Mouse (Mus musculus) heart, adult 8-10 months (tissue): Measurements from ENCODE around the gene Rasgef1b. TPM values are rescaled to one million over a fixed set of nuclear protein-coding genes. Genes with fewer than 3 reads are reported as not detected.

Experiments
- DNase-seq: peaks from one replicate; pipeline ENCODE4 v3.0.0; 2022; ENCODE audit warnings: low spot score
- total RNA-seq, 4 experiments: library from RNA; stranded (reverse); gene quantifications; 2 replicates each; pipeline ENCODE4 v1.2.4; 2022

Rasgef1b gene
- total RNA-seq, 4 experiments from 2014 or later = 6.4 to 12.0 (median 9.1) TPM

- DNase-seq = no peak
These were observed 325.5 kb downstream of the Rasgef1b start for GRCm38 (mm10) chr5:99403325-99403724.

- DNase-seq = no peak
These were observed 326.1 kb downstream of the Rasgef1b start for GRCm38 (mm10) chr5:99402784-99403183.

GRCm38 (mm10) chr5:99402297-99402696 is 326.6 kb downstream of the Rasgef1b start:
- no peak for DNase-seq

GRCm38 (mm10) chr5:99399855-99400626 is 328.8 kb downstream of the Rasgef1b start:
- DNase-seq = no peak

- no peak for DNase-seq
These were observed 330.3 kb downstream of the Rasgef1b start for GRCm38 (mm10) chr5:99398472-99399070.

- DNase-seq = no peak
These were observed 334.3 kb downstream of the Rasgef1b start for GRCm38 (mm10) chr5:99394578-99394977.

GRCm38 (mm10) chr5:99391525-99391924 is 337.3 kb downstream of the Rasgef1b start:
- no peak for DNase-seq

- DNase-seq = no peak
These were observed 338.1 kb downstream of the Rasgef1b start for GRCm38 (mm10) chr5:99390776-99391175.

GRCm38 (mm10) chr5:99390314-99390713 is 338.6 kb downstream of the Rasgef1b start:
- DNase-seq = no peak

- no peak for DNase-seq
These were observed 340.1 kb downstream of the Rasgef1b start for GRCm38 (mm10) chr5:99388585-99389250.

GRCm38 (mm10) chr5:99388131-99388530 is 340.7 kb downstream of the Rasgef1b start:
- DNase-seq = no peak

GRCm38 (mm10) chr5:99387185-99387981 is 341.5 kb downstream of the Rasgef1b start:
- peak; percentile 41 for DNase-seq

- no peak for DNase-seq
These were observed 342.5 kb downstream of the Rasgef1b start for GRCm38 (mm10) chr5:99386246-99386845.

GRCm38 (mm10) chr5:99385737-99386136 is 343.1 kb downstream of the Rasgef1b start:
- no peak for DNase-seq

- no peak for DNase-seq
These were observed 343.8 kb downstream of the Rasgef1b start for GRCm38 (mm10) chr5:99385090-99385489.

GRCm38 (mm10) chr5:99383783-99384281 is 345.0 kb downstream of the Rasgef1b start:
- DNase-seq = no peak

GRCm38 (mm10) chr5:99382786-99383185 is 346.1 kb downstream of the Rasgef1b start:
- DNase-seq = peak; percentile 35

GRCm38 (mm10) chr5:99381639-99382038 is 347.2 kb downstream of the Rasgef1b start:
- DNase-seq = no peak

GRCm38 (mm10) chr5:99380882-99381281 is 348.0 kb downstream of the Rasgef1b start:
- DNase-seq = no peak

GRCm38 (mm10) chr5:99380166-99380565 is 348.7 kb downstream of the Rasgef1b start:
- DNase-seq = peak; percentile 39
